Mouse (Mus musculus): ENCODE data around the gene Rgs6. TPM values are rescaled to one million over a fixed set of nuclear protein-coding genes. Genes with fewer than 3 reads are reported as not detected.

The Rgs6 gene
- polyA plus RNA-seq, 1 experiment from 2014 or later: 1.8 TPM

DNA sequence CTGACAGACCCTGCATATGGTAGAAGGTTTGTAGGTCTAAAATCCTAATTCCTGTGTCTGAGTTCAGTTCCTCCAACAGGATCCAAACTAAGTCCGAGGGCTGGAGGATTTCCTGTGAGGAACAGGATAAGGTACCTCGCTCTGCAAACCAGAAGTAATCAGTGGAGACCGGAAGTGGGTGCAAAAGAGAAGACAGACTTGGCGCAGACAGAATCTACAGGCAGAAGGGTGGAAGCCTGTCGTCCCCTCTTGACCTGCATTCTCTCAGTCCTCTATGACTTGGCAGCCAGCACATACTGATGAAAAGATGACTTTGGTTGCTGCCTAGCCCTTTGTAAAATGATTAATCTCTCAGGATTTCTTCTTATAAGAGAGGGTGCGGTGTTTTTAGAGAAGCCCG, 450.7 kb downstream of the Rgs6 start:
- Histone ChIP-seq H3K4me1 (peaks cover 23% of the 10 kb centered on the region), H3K36me3 (replicated peaks) (no peaks in the 10 kb centered on the region), H3K27me3 (0 out of 2 replicates have a peak, but pooled peaks cover 4% of the 10 kb centered on the region), H3K4me2 (no peak overlapping the region), H3K9me3 (no peaks in the 10 kb centered on the region), H3K4me3 (replicated peaks) (no peak overlapping the region), H3K9ac (no peak overlapping the region), H3K27ac (0 out of 2 replicates have a peak overlapping the region, but pooled peaks have one; percentile 53)
- ATAC-seq (ENCODE audit: low FRiP score): no peak
- 86% methylated on average over 7 of the region's 7 CpGs for WGBS

DNA sequence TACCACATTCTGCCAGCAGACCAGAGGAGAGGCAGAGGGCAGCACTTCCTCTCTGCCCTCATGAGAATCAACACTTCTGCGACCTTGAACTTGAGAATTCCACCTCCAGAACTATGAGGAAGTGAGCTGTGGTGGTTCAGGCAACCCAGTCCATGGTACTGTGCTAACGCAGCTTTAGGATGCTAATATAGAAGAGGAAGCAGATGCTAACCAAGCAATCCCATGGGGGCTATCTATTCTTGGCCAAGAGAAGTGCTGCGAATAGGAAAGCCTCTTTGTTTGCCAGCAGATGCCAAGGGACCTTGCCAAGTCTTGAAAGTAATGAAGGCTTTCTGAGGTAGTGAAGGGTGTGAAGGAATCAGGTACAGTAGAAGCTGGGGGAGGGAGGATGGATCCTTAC, 451.8 kb downstream of the Rgs6 start:
- H3K9ac ChIP-seq: no peak overlapping the region
- H3K27ac ChIP-seq: no peak overlapping the region
- no peaks in the 10 kb centered on the region for H3K9me3 ChIP-seq
- WGBS: 84% methylated on average over 3 of the region's 3 CpGs
- H3K36me3 ChIP-seq (replicated peaks): no peaks in the 10 kb centered on the region
- H3K4me3 ChIP-seq (replicated peaks): no peak overlapping the region
- no peak for ATAC-seq (ENCODE audit: low FRiP score)
- H3K4me2 ChIP-seq: no peak overlapping the region
- H3K27me3 ChIP-seq: 0 out of 2 replicates have a peak, but pooled peaks cover 4% of the 10 kb centered on the region
- H3K4me1 ChIP-seq: peaks cover 34% of the 10 kb centered on the region

DNA sequence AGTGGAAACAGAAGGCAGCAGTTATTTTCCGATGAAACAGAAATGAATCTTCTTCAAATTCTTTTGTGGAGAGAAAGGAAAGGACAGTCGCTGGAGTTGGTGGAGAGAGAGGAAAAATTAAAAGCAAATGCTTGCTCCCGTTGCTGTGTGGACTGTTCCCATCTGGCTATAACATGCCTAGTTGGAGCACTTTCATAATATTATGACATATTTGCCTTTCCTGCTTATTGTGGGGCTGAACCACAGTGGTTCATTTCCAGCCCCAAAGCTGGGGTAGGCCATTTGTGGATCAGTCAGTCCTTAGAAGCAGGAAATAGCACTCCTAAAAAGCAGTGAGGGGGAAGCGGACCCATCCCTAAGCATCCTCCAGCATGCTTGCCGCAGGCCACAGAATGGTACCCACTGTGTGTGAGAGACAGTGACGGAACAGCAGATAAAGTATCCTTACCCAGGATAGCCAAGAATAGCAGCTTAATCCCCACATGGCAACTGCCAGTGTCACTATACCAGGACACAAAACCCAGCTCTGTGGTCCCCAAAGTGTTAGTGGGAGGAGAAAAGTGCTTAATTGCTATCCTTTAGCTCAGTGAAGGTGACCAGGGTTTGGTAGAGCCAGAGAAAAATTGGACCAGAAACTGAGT, 456.0 kb downstream of the Rgs6 start:
- 30% methylated on average over 6 of the region's 6 CpGs for WGBS
- peaks cover 33% of the 10 kb centered on the region for H3K4me1 ChIP-seq

DNA sequence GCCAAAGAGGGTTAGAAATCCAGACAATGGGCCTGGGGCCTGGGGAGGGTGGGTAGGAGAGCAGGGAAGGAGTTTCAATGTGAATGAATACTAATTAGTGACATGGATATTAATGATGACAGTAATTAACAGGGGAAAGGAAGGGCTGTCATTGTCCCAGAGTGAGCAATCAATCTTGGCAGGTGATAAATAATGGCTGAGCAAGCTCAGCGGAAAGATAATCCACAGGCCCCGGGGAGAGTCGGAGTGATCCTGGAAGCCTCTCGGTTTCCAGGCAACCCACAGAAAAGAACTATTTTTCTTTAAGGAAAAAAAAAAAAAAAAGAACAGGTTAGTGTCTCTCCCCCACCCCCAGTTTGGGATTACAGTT, 456.5 kb downstream of the Rgs6 start:
- Histone ChIP-seq H3K4me1 (peaks cover 33% of the 10 kb centered on the region), H3K27me3 (0 out of 2 replicates have a peak, but pooled peaks cover 10% of the 10 kb centered on the region), H3K4me3 (replicated peaks) (no peak overlapping the region), H3K9ac (no peak overlapping the region), H3K9me3 (no peaks in the 10 kb centered on the region), H3K4me2 (peak overlapping the region; percentile 40), H3K27ac (peak overlapping the region; percentile 78), H3K36me3 (replicated peaks) (no peaks in the 10 kb centered on the region)
- peak; percentile 85; the same call in 1 of the 2 replicates for ATAC-seq (ENCODE audit: low FRiP score)
- 8% methylated on average over 4 of the region's 4 CpGs for WGBS

More for the DNA sequence above, 456.0 kb downstream of the Rgs6 start:
- Histone ChIP-seq H3K9me3 (no peaks in the 10 kb centered on the region), H3K4me2 (peak overlapping the region; percentile 40), H3K27me3 (0 out of 2 replicates have a peak, but pooled peaks cover 10% of the 10 kb centered on the region), H3K4me3 (replicated peaks) (no peak overlapping the region), H3K36me3 (replicated peaks) (no peaks in the 10 kb centered on the region), H3K9ac (no peak overlapping the region), H3K27ac (peak overlapping the region; percentile 78)
- peak; percentile 69; the same call in 1 of the 2 replicates for ATAC-seq (ENCODE audit: low FRiP score)

GRCm38 (mm10) chr12:83045001-83045531, 457.0 kb downstream of the Rgs6 start:
- no peak overlapping the region for H3K9ac ChIP-seq
- 24% methylated on average over 12 of the region's 12 CpGs for WGBS
- no peaks in the 10 kb centered on the region for H3K9me3 ChIP-seq
- peaks cover 33% of the 10 kb centered on the region for H3K4me1 ChIP-seq
- H3K4me3 ChIP-seq (replicated peaks): 0 out of 2 replicates have a peak overlapping the region, but pooled peaks have one; percentile 1
- H3K27me3 ChIP-seq: 0 out of 2 replicates have a peak, but pooled peaks cover 10% of the 10 kb centered on the region
- H3K4me2 ChIP-seq: peak overlapping the region; percentile 40
- H3K27ac ChIP-seq: peak overlapping the region; percentile 78
- peak; percentile 24 for ATAC-seq (ENCODE audit: low FRiP score)
- H3K36me3 ChIP-seq (replicated peaks): no peaks in the 10 kb centered on the region

DNA sequence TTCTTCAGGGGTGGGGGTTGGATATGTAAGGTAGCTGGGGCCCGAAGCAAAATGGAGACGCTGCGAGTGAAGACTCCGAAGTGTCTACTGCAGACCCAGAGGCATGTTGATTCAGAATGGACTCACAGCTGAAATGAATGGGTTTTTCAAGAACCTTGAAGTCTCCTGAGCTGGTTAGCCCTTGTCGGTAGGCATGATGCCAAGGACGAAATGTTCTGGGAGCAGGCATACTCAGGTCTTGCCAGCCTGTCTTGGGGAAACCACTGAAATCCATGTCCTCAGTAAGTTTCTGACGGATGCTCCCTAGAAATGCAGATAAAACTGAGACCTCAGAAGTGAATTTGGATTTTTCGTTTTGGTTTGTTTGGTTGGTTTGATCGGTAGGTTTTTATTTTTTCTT, 458.6 kb downstream of the Rgs6 start:
- 95% methylated on average over 9 of the region's 9 CpGs for WGBS
- no peaks in the 10 kb centered on the region for H3K36me3 ChIP-seq (replicated peaks)

DNA sequence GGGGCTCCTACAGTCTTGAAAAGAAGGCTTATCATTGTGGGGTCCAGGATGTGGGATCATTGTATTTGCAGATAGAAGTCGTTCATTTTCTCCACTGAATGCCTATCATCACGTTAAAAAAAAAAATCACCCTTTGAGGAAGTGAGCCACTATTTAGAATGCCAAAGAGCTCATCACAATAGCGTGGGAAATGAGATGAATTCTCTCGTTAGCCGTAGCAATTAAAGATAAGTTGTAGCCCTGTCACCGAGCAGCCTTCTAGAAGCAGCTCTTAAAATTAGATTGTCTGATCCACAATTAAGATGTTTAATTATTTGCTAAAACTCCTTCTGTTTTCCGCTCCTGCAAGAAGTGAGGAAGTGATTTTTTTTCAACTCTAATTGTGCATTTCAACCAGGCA, 459.6 kb downstream of the Rgs6 start:
- Histone ChIP-seq H3K9me3 (no peaks in the 10 kb centered on the region), H3K27me3 (0 out of 2 replicates have a peak, but pooled peaks cover 5% of the 10 kb centered on the region), H3K4me1 (peaks cover 33% of the 10 kb centered on the region), H3K4me3 (replicated peaks) (no peak overlapping the region), H3K4me2 (no peak overlapping the region), H3K27ac (no peak overlapping the region), H3K9ac (no peak overlapping the region), H3K36me3 (replicated peaks) (no peaks in the 10 kb centered on the region)
- 26% methylated on average over 7 of the region's 7 CpGs for WGBS
- ATAC-seq (ENCODE audit: low FRiP score): no peak

More for the DNA sequence above, 458.6 kb downstream of the Rgs6 start:
- no peak for ATAC-seq (ENCODE audit: low FRiP score)
- Histone ChIP-seq H3K9ac (no peak overlapping the region), H3K4me1 (peaks cover 33% of the 10 kb centered on the region), H3K4me2 (no peak overlapping the region), H3K27me3 (0 out of 2 replicates have a peak, but pooled peaks cover 5% of the 10 kb centered on the region), H3K4me3 (replicated peaks) (no peak overlapping the region), H3K27ac (no peak overlapping the region), H3K9me3 (no peaks in the 10 kb centered on the region)

- 95% methylated on average over 8 of the region's 8 CpGs for WGBS
- Histone ChIP-seq H3K9me3 (0 out of 2 replicates have a peak, but pooled peaks cover 7% of the 10 kb centered on the region), H3K27me3 (0 out of 2 replicates have a peak, but pooled peaks cover 5% of the 10 kb centered on the region), H3K36me3 (replicated peaks) (no peaks in the 10 kb centered on the region), H3K27ac (no peak overlapping the region), H3K9ac (no peak overlapping the region), H3K4me2 (no peak overlapping the region), H3K4me1 (peaks cover 9% of the 10 kb centered on the region), H3K4me3 (replicated peaks) (no peak overlapping the region)
- no peak for ATAC-seq (ENCODE audit: low FRiP score)
These were observed 462.4 kb downstream of the Rgs6 start for GRCm38 (mm10) chr12:83050514-83050913.

DNA sequence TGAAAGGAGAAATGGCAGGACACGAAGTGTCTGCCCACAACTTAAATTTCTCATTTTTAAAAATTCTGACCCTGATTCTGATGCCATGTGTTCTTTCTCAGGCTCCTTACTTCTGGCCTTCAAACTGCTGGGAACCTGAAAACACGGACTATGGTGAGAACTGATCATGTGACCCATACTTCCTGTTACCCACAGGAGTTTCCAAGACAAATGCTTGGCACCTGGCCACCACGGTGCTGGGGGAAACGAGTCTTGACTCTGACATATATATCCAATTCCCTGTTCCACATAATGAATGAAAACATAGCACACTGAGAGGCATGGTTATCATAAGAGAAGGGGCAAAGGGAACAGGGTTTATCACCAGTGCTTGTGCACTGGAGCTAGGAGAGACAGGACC, 464.3 kb downstream of the Rgs6 start:
- Histone ChIP-seq H3K4me3 (replicated peaks) (no peak overlapping the region), H3K4me2 (no peak overlapping the region), H3K9me3 (0 out of 2 replicates have a peak, but pooled peaks cover 7% of the 10 kb centered on the region), H3K27ac (no peak overlapping the region), H3K27me3 (no peaks in the 10 kb centered on the region), H3K9ac (no peak overlapping the region), H3K4me1 (0 out of 2 replicates have a peak, but pooled peaks cover 2% of the 10 kb centered on the region), H3K36me3 (replicated peaks) (no peaks in the 10 kb centered on the region)
- WGBS: 82% methylated on average over 4 of the region's 4 CpGs
- no peak for ATAC-seq (ENCODE audit: low FRiP score)

- Histone ChIP-seq H3K9ac (no peak overlapping the region), H3K4me2 (no peak overlapping the region), H3K4me3 (replicated peaks) (no peak overlapping the region), H3K9me3 (0 out of 2 replicates have a peak, but pooled peaks cover 7% of the 10 kb centered on the region), H3K27ac (no peak overlapping the region), H3K4me1 (no peaks in the 10 kb centered on the region), H3K36me3 (replicated peaks) (no peaks in the 10 kb centered on the region), H3K27me3 (no peaks in the 10 kb centered on the region)
- WGBS: 91% methylated on average over 5 of the region's 5 CpGs
- ATAC-seq (ENCODE audit: low FRiP score): no peak
These were observed 467.6 kb downstream of the Rgs6 start for GRCm38 (mm10) chr12:83055690-83056089.

DNA sequence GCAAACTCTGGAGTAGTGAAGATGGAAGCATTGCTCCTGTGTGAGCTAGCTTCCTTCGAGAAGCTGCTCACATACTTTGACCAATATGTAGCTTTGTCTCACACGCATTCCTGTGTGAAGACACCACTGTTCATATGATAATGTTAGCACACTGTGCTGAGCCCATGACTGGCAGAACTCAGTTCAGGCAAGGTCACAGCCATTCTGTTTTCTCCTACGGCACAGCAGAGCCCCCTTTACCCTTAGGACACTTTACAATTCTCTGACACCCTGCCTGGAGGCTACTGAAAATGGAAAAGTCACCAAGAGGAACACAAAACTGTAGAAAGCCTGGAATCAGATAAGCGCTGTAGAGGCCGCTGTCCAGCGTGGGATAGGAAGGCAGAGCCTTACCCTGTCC, 478.3 kb downstream of the Rgs6 start:
- H3K9ac ChIP-seq: no peak overlapping the region
- H3K27me3 ChIP-seq: peaks cover 3% of the 10 kb centered on the region; the same call in 1 of the 2 replicates
- H3K4me2 ChIP-seq: no peak overlapping the region
- no peak overlapping the region for H3K4me3 ChIP-seq (replicated peaks)
- no peaks in the 10 kb centered on the region for H3K9me3 ChIP-seq
- H3K27ac ChIP-seq: no peak overlapping the region
- 79% methylated on average over 6 of the region's 6 CpGs for WGBS
- H3K4me1 ChIP-seq: no peaks in the 10 kb centered on the region
- ATAC-seq (ENCODE audit: low FRiP score): no peak
- H3K36me3 ChIP-seq (replicated peaks): no peaks in the 10 kb centered on the region

DNA sequence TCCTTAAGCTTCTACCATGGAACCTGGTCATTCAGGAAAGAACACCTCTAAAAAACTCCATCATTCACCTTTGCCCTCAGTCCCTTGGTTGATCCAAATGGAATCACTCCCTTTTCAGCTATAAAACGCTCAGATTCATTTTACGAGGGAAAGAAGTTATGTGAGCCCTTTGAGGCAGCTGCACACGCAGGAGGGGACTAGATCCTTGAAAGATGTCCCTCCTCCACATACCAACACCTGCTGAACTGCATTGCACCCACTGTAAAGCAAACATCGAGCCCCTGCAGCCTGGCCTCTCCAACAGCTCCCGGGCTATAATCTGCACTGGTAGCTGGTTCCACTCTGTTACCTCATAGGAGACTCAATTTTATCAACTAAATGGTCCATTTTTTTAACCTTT, 482.8 kb downstream of the Rgs6 start:
- no peak for ATAC-seq (ENCODE audit: low FRiP score)
- WGBS: 78% methylated on average over 5 of the region's 5 CpGs

More for the DNA sequence above, 482.8 kb downstream of the Rgs6 start:
- Histone ChIP-seq H3K9me3 (no peaks in the 10 kb centered on the region), H3K4me1 (peaks cover 20% of the 10 kb centered on the region), H3K36me3 (replicated peaks) (no peaks in the 10 kb centered on the region), H3K9ac (no peak overlapping the region), H3K27me3 (no peaks in the 10 kb centered on the region), H3K4me2 (no peak overlapping the region), H3K4me3 (replicated peaks) (no peak overlapping the region), H3K27ac (no peak overlapping the region)

All from forebrain, embryonic 12.5 days (tissue).